In genomic region chr4:87359483-87359882, GRCm38 (mm10) we compare ENCODE assay signal across 9 mouse cellular contexts.
DNase-seq lines count a peak whose midpoint lies in the region; ATAC-seq lines count a peak whose summit lies in the region.
"Had no signal": no experiment of that assay in that cellular context is flagged by ENCODE, and none has a peak within 500 bp of the region (broad histone marks: within the 10 kb centered on the region; RNA-seq: fewer than 3 reads in every experiment).

No protein-coding gene starts in this region.

- no peaks in the 10 kb centered on the region for H3K27me3 ChIP-seq in hindbrain, embryonic 11.5 days (ENCODE audit: control insufficient read depth, insufficient read depth, low read length)
- H3K27me3 ChIP-seq in hindbrain, embryonic 13.5 days: no peaks in the 10 kb centered on the region
- H3K27me3 ChIP-seq in embryonic facial prominence, embryonic 13.5 days: no peaks in the 10 kb centered on the region
- no peaks in the 10 kb centered on the region for H3K27me3 ChIP-seq in lung, embryonic 15.5 days
- H3K27me3 ChIP-seq: neural tube, embryonic 13.5 days had no signal

- no peak overlapping the region for H3K4me2 ChIP-seq in hindbrain, embryonic 11.5 days (replicated peaks; ENCODE audit: low read depth, low read length)
- H3K4me2 ChIP-seq in hindbrain, embryonic 13.5 days: no peak overlapping the region
- H3K4me2 ChIP-seq in embryonic facial prominence, embryonic 13.5 days: peak overlapping the region; percentile 14; the same call in 1 of the 2 replicates
- 0 out of 2 replicates have a peak overlapping the region, but pooled peaks have one; percentile 12 for H3K4me2 ChIP-seq in lung, embryonic 15.5 days
- H3K4me2 ChIP-seq: neural tube, embryonic 13.5 days had no signal

- H3K9ac ChIP-seq in hindbrain, embryonic 11.5 days (ENCODE audit: low read depth, low read length): no peak overlapping the region
- no peak overlapping the region for H3K9ac ChIP-seq in hindbrain, embryonic 13.5 days
- H3K9ac ChIP-seq in embryonic facial prominence, embryonic 13.5 days: no peak overlapping the region
- H3K9ac ChIP-seq in lung, embryonic 15.5 days: no peak overlapping the region
- H3K9ac ChIP-seq: neural tube, embryonic 13.5 days had no signal

- peak; percentile 12; the same call in 1 of the 2 replicates for ATAC-seq in hindbrain, embryonic 11.5 days (ENCODE audit: low FRiP score)
- no peak for ATAC-seq in hindbrain, embryonic 13.5 days (ENCODE audit: low FRiP score)
- no peak for ATAC-seq in embryonic facial prominence, embryonic 13.5 days (ENCODE audit: insufficient number of reproducible peaks, insufficient read depth, low FRiP score, low TSS enrichment, low read depth)
- no peak for ATAC-seq in lung, embryonic 15.5 days (ENCODE audit: borderline replicate concordance, extremely low read depth, low FRiP score, low TSS enrichment)
- no peak for ATAC-seq in monocyte, adult 5-6 weeks (replicated peaks; ENCODE audit: insufficient number of reproducible peaks, low FRiP score, low TSS enrichment, poor library complexity, severe bottlenecking)

- H3K27ac ChIP-seq in hindbrain, embryonic 11.5 days (ENCODE audit: low read depth, low read length): no peak overlapping the region
- H3K27ac ChIP-seq in hindbrain, embryonic 13.5 days: no peak overlapping the region; the same call in 1 of the 2 replicates
- H3K27ac ChIP-seq in embryonic facial prominence, embryonic 13.5 days: no peak overlapping the region
- H3K27ac ChIP-seq in lung, embryonic 15.5 days: no peak overlapping the region
- H3K27ac ChIP-seq: neural tube, embryonic 13.5 days had no signal

- H3K36me3 ChIP-seq in hindbrain, embryonic 11.5 days (ENCODE audit: control insufficient read depth, insufficient read depth, low read length): no peaks in the 10 kb centered on the region
- H3K36me3 ChIP-seq in hindbrain, embryonic 13.5 days: no peaks in the 10 kb centered on the region
- no peaks in the 10 kb centered on the region for H3K36me3 ChIP-seq in embryonic facial prominence, embryonic 13.5 days
- H3K36me3 ChIP-seq in lung, embryonic 15.5 days: no peaks in the 10 kb centered on the region
- H3K36me3 ChIP-seq: neural tube, embryonic 13.5 days had no signal

- DNase-seq in hindbrain, embryonic 11.5 days (ENCODE audit: low spot score): peak; percentile 34
- peak; percentile 50 to 73 for DNase-seq in adrenal gland, postnatal 36 days
- DNase-seq in kidney, postnatal 36 days: peak; percentile 35 to 74
- peak; percentile 68 for DNase-seq in testis, postnatal 10 days (ENCODE audit: low spot score)

- H3K4me1 ChIP-seq in hindbrain, embryonic 11.5 days (replicated peaks; ENCODE audit: control insufficient read depth, insufficient read depth, low read length): no peaks in the 10 kb centered on the region
- H3K4me1 ChIP-seq in hindbrain, embryonic 13.5 days (replicated peaks): no peaks in the 10 kb centered on the region
- no peaks in the 10 kb centered on the region for H3K4me1 ChIP-seq in embryonic facial prominence, embryonic 13.5 days
- H3K4me1 ChIP-seq in lung, embryonic 15.5 days: no peaks in the 10 kb centered on the region
- H3K4me1 ChIP-seq: neural tube, embryonic 13.5 days had no signal

- H3K4me3 ChIP-seq in hindbrain, embryonic 11.5 days (ENCODE audit: low read depth, low read length): no peak overlapping the region
- H3K4me3 ChIP-seq in hindbrain, embryonic 13.5 days: no peak overlapping the region
- no peak overlapping the region for H3K4me3 ChIP-seq in embryonic facial prominence, embryonic 13.5 days
- H3K4me3 ChIP-seq in lung, embryonic 15.5 days: no peak overlapping the region
- H3K4me3 ChIP-seq: neural tube, embryonic 13.5 days had no signal

- H3K9me3 ChIP-seq in hindbrain, embryonic 11.5 days (ENCODE audit: control insufficient read depth, low read length): no peaks in the 10 kb centered on the region
- no peaks in the 10 kb centered on the region for H3K9me3 ChIP-seq in hindbrain, embryonic 13.5 days
- H3K9me3 ChIP-seq in embryonic facial prominence, embryonic 13.5 days: no peaks in the 10 kb centered on the region
- H3K9me3 ChIP-seq in lung, embryonic 15.5 days: no peaks in the 10 kb centered on the region
- H3K9me3 ChIP-seq: neural tube, embryonic 13.5 days had no signal

- 57% methylated on average over 9 of the region's 9 CpGs for WGBS in hindbrain, embryonic 11.5 days
- 54% methylated on average over 9 of the region's 9 CpGs for WGBS in hindbrain, embryonic 13.5 days
- 43% methylated on average over 9 of the region's 9 CpGs for WGBS in embryonic facial prominence, embryonic 13.5 days
- 41% methylated on average over 9 of the region's 9 CpGs for WGBS in lung, embryonic 15.5 days

Comparison
In these comparisons a context has a peak if more than half of its experiments do, and no peak if none do; other contexts are left out.
1. H3K4me2 ChIP-seq: peak in embryonic facial prominence, embryonic 13.5 days (single experiment) and lung, embryonic 15.5 days (single experiment); none in hindbrain, embryonic 11.5 days (single experiment) and hindbrain, embryonic 13.5 days (single experiment).
2. Peak in every context shown above with its lines, with median percentiles within 50 percentile points of each other: DNase-seq.